Mouse (Mus musculus) spleen, adult 2 months (tissue): ENCODE data around the gene Prtn3.

Experiments
- CTCF ChIP-seq: fragments of 200-500 bp; IDR thresholded peaks from 2 replicates; pipeline ENCODE4 v1.5.1; 2011; ENCODE audit warnings: mild to moderate bottlenecking, inconsistent platforms; ENCODE audit not compliant: insufficient read depth, insufficient read length, insufficient replicate concordance; ENCODE audit errors: extremely low read depth
- POLR2A ChIP-seq: fragments of 200-500 bp; IDR thresholded peaks from 2 replicates; pipeline ENCODE4 v1.6.1; 2011; ENCODE audit warnings: low read depth, low read length, inconsistent platforms

- no peak for TF ChIP-seq CTCF
- no peak for TF ChIP-seq POLR2A
Measured at GRCm38 (mm10) chr10:79866601-79867000, 7.7 kb upstream of the Prtn3 start.
